Mouse (Mus musculus) heart, embryonic 14.5 days (tissue): ENCODE measurements around the gene Thbs2. TPM values are rescaled to one million over a fixed set of nuclear protein-coding genes. Genes with fewer than 3 reads are reported as not detected.

Experiments
- ATAC-seq: fragments of 200-750 bp; cut with Nextera tagmentation; 2 replicates; pipeline ENCODE4 v1.8.0; 2017; ENCODE audit warnings: low read depth, moderate TSS enrichment; ENCODE audit not compliant: insufficient number of reproducible peaks, insufficient read depth, low FRiP score
- H3K27ac ChIP-seq, 2 experiments: fragments of 200-500 bp in 1 of 2; fragments of 300-500 bp in 1 of 2; sonication (generic) in 1 of 2; replicated peaks in 1 of 2; 2 replicates each; pipeline ENCODE4 v1.5.1; 2012 to 2014; ENCODE audit warnings: low read depth in 2 of 2, low read length in 2 of 2, control low read depth in 1 of 2, mild to moderate bottlenecking in 1 of 2, mixed read lengths in 1 of 2; ENCODE audit not compliant: control insufficient read depth in 1 of 2, insufficient read depth in 1 of 2
- H3K27me3 ChIP-seq: fragments of 300-500 bp; sonication (generic); 2 replicates; pipeline ENCODE4 v1.6.1; 2014; ENCODE audit warnings: mild to moderate bottlenecking, low read length, control low read depth; ENCODE audit not compliant: control insufficient read depth, insufficient read depth
- H3K36me3 ChIP-seq: fragments of 300-500 bp; sonication (generic); 2 replicates; pipeline ENCODE4 v1.6.1; 2014; ENCODE audit warnings: mild to moderate bottlenecking, control low read depth, low read length, mixed read lengths; ENCODE audit not compliant: control insufficient read depth, insufficient read depth
- H3K4me1 ChIP-seq, 2 experiments: fragments of 200-500 bp in 1 of 2; fragments of 300-500 bp in 1 of 2; sonication (generic) in 1 of 2; 2 replicates each; pipeline ENCODE4 v1.6.1; 2012 to 2014; ENCODE audit warnings: low read length in 2 of 2, control low read depth in 1 of 2, mixed read lengths in 1 of 2; ENCODE audit not compliant: control insufficient read depth in 2 of 2, insufficient read depth in 2 of 2
- H3K4me2 ChIP-seq: fragments of 300-500 bp; sonication (generic); 2 replicates; pipeline ENCODE4 v1.6.1; 2014; ENCODE audit warnings: mild to moderate bottlenecking, low read length
- H3K4me3 ChIP-seq, 2 experiments: fragments of 200-500 bp in 1 of 2; fragments of 300-500 bp in 1 of 2; sonication (generic) in 1 of 2; 2 replicates each; pipeline ENCODE4 v1.5.1; 2012 to 2014; ENCODE audit warnings: low read length in 2 of 2, mild to moderate bottlenecking in 2 of 2, control low read depth in 1 of 2, low read depth in 1 of 2, moderate library complexity in 1 of 2; ENCODE audit not compliant: control insufficient read depth in 1 of 2, insufficient read depth in 1 of 2
- H3K9ac ChIP-seq: fragments of 300-500 bp; sonication (generic); 2 replicates; pipeline ENCODE4 v1.6.1; 2014; ENCODE audit warnings: mild to moderate bottlenecking, low read length
- H3K9me3 ChIP-seq: fragments of 300-500 bp; sonication (generic); 2 replicates; pipeline ENCODE4 v1.6.1; 2016; ENCODE audit warnings: low read length, control low read depth; ENCODE audit not compliant: control insufficient read depth
- WGBS: fragments of 180-500 bp; shearing (Covaris S2); extraction: QIAGEN DNeasy Blood & Tissue Kit; methylation state at CpG from one replicate; pipeline ENCODE4 v1.1.7; 2014; 5-methylcytosine and 5-hydroxymethylcytosine counted together
- polyA plus RNA-seq: library from polyadenylated mRNA; unstranded; fragments of >200 nt; fragmentation: Nextera tagmentation; extraction: Ambion mirVana; gene quantifications from 2 replicates; pipeline ENCODE4 v1.2.1, GENCODE M21; 2014

Thbs2 gene
- polyA plus RNA-seq, 1 experiment from 2014 or later = 37.9 TPM

- Histone ChIP-seq H3K4me3 (no peak overlapping the region), H3K4me2 (no peak overlapping the region), H3K4me1 (peaks cover 5% of the 10 kb centered on the region in 2 experiments; a peak in 3 of 4 replicates), H3K9ac (no peak overlapping the region), H3K27me3 (0 out of 2 replicates have a peak, but pooled peaks cover 3% of the 10 kb centered on the region), H3K9me3 (no peaks in the 10 kb centered on the region), H3K27ac (no peak overlapping the region), H3K36me3 (no peaks in the 10 kb centered on the region)
- ATAC-seq = no peak
- 56% methylated on average over 6 of the region's 6 CpGs for WGBS
Observed at GRCm38 (mm10) chr17:14697096-14697495, 3.1 kb upstream of the Thbs2 start.

- Histone ChIP-seq H3K4me1 (peaks cover 5% of the 10 kb centered on the region in 2 experiments), H3K27me3 (0 out of 2 replicates have a peak, but pooled peaks cover 3% of the 10 kb centered on the region), H3K9ac (no peak overlapping the region), H3K36me3 (no peaks in the 10 kb centered on the region), H3K27ac (no peak overlapping the region), H3K9me3 (no peaks in the 10 kb centered on the region), H3K4me2 (no peak overlapping the region), H3K4me3 (no peak overlapping the region)
- 75% methylated on average over 6 of the region's 6 CpGs for WGBS
- no peak for ATAC-seq
Observed at GRCm38 (mm10) chr17:14696281-14696795, 2.3 kb upstream of the Thbs2 start.

GRCm38 (mm10) chr17:14693048-14693993, 714 bp downstream of the Thbs2 start:
- H3K27ac ChIP-seq = peak overlapping the region in 1 of 2 experiments; percentile 34; a peak in 2 of 4 replicates
- WGBS = 13% methylated on average over 9 of the region's 9 CpGs
- H3K4me1 ChIP-seq = peaks cover 5% of the 10 kb centered on the region in 2 experiments
- peak overlapping the region; percentile 37 to 38 for H3K4me3 ChIP-seq
- ATAC-seq = no peak
- peak overlapping the region; percentile 60 for H3K9ac ChIP-seq
- H3K36me3 ChIP-seq = peaks cover 13% of the 10 kb centered on the region
- H3K4me2 ChIP-seq = peak overlapping the region; percentile 66
- H3K9me3 ChIP-seq = no peaks in the 10 kb centered on the region
- no peaks in the 10 kb centered on the region for H3K27me3 ChIP-seq

GRCm38 (mm10) chr17:14691901-14692300, 2.1 kb downstream of the Thbs2 start:
- H3K4me2 ChIP-seq = peak overlapping the region; percentile 66
- peaks cover 3 to 5% of the 10 kb centered on the region in 2 experiments for H3K4me1 ChIP-seq
- peak overlapping the region; percentile 18; the same call in 1 of the 2 replicates for H3K9ac ChIP-seq
- H3K4me3 ChIP-seq = peak overlapping the region; percentile 20 to 38; a peak in 3 of 4 replicates
- ATAC-seq = no peak
- no peaks in the 10 kb centered on the region for H3K27me3 ChIP-seq
- H3K36me3 ChIP-seq = peaks cover 20% of the 10 kb centered on the region
- H3K9me3 ChIP-seq = no peaks in the 10 kb centered on the region
- peak overlapping the region in 1 of 2 experiments; percentile 20; a peak in 2 of 4 replicates for H3K27ac ChIP-seq
- 65% methylated on average over 6 of the region's 6 CpGs for WGBS

- 45% methylated on average over 4 of the region's 4 CpGs for WGBS
- Histone ChIP-seq H3K9ac (peak overlapping the region; percentile 38), H3K4me2 (peak overlapping the region; percentile 66)
Observed at GRCm38 (mm10) chr17:14691197-14691596, 2.8 kb downstream of the Thbs2 start.

GRCm38 (mm10) chr17:14682836-14683235, 11.2 kb downstream of the Thbs2 start:
- 88% methylated on average over 7 of the region's 7 CpGs for WGBS
- H3K9me3 ChIP-seq = no peaks in the 10 kb centered on the region
- no peak for ATAC-seq
- peaks cover 40% of the 10 kb centered on the region for H3K36me3 ChIP-seq
- H3K9ac ChIP-seq = no peak overlapping the region
- H3K27me3 ChIP-seq = no peaks in the 10 kb centered on the region
- H3K4me1 ChIP-seq = peaks cover 2 to 4% of the 10 kb centered on the region in 2 experiments; a peak in 1 of 4 replicates
- no peak overlapping the region for H3K4me2 ChIP-seq
- H3K27ac ChIP-seq = no peak overlapping the region
- no peak overlapping the region for H3K4me3 ChIP-seq

More at GRCm38 (mm10) chr17:14691197-14691596, 2.8 kb downstream of the Thbs2 start:
- no peak for ATAC-seq
- Histone ChIP-seq H3K4me3 (peak overlapping the region in 1 of 2 experiments; percentile 38; a peak in 1 of 4 replicates), H3K27ac (no peak overlapping the region), H3K36me3 (peaks cover 20% of the 10 kb centered on the region), H3K27me3 (no peaks in the 10 kb centered on the region), H3K4me1 (peaks cover 3 to 9% of the 10 kb centered on the region in 2 experiments; a peak in 3 of 4 replicates), H3K9me3 (no peaks in the 10 kb centered on the region)

- Histone ChIP-seq H3K9ac (no peak overlapping the region), H3K27me3 (no peaks in the 10 kb centered on the region), H3K27ac (no peak overlapping the region), H3K9me3 (no peaks in the 10 kb centered on the region), H3K4me2 (no peak overlapping the region), H3K4me1 (no peaks in the 10 kb centered on the region), H3K36me3 (peaks cover 40% of the 10 kb centered on the region), H3K4me3 (no peak overlapping the region)
- no peak for ATAC-seq
- 86% methylated on average over 12 of the region's 12 CpGs for WGBS
Observed at GRCm38 (mm10) chr17:14681047-14681446, 13.0 kb downstream of the Thbs2 start.
